Mouse (Mus musculus): ENCODE results near the gene Rpl3l.

- TF ChIP-seq CTCF (conservative IDR thresholded peaks at IDR 0.05; ENCODE audit: low read length) (no peak), NANOG (IDR thresholded peaks at IDR 0.05; ENCODE audit: borderline replicate concordance, low read length) (no peak), POU5F1 (IDR thresholded peaks at IDR 0.05; ENCODE audit: borderline replicate concordance, low read length) (no peak)
Measured at GRCm38 (mm10) chr17:24707801-24708425, 19.7 kb upstream of the Rpl3l start.

Data from E14TG2a.4 (cell line).